Mouse (Mus musculus): ENCODE measurements around the gene Gm13199.

GRCm38 (mm10) chr2:5911282-5911965, 48.7 kb upstream of the Gm13199 start:
- no peak for TF ChIP-seq CTCF (IDR thresholded peaks at IDR 0.05; ENCODE audit: borderline replicate concordance, insufficient read depth, low read length)
- no peak for TF ChIP-seq POLR2A (IDR thresholded peaks at IDR 0.05; ENCODE audit: low read depth, low read length)

All from embryonic fibroblast, embryonic 13.5 days (primary cell).